Mouse (Mus musculus): Measurements from ENCODE around the gene Polk. TPM values are rescaled to one million over a fixed set of nuclear protein-coding genes. Genes with fewer than 3 reads are reported as not detected.

The Polk gene
- total RNA-seq, 1 experiment from 2014 or later = 12.2 TPM

GRCm38 (mm10) chr13:96433648-96434190, 108.7 kb downstream of the Polk start:
- no peak for ATAC-seq (replicated peaks; ENCODE audit: insufficient number of reproducible peaks, low FRiP score, low TSS enrichment, poor library complexity, severe bottlenecking)

- ATAC-seq (replicated peaks; ENCODE audit: insufficient number of reproducible peaks, low FRiP score, low TSS enrichment, poor library complexity, severe bottlenecking) = no peak
Measured at GRCm38 (mm10) chr13:96433041-96433440, 109.3 kb downstream of the Polk start.

GRCm38 (mm10) chr13:96432376-96432811, 110.0 kb downstream of the Polk start:
- ATAC-seq (replicated peaks; ENCODE audit: insufficient number of reproducible peaks, low FRiP score, low TSS enrichment, poor library complexity, severe bottlenecking) = no peak

- peak; percentile 70 for ATAC-seq (replicated peaks; ENCODE audit: insufficient number of reproducible peaks, low FRiP score, low TSS enrichment, poor library complexity, severe bottlenecking)
Measured at GRCm38 (mm10) chr13:96431595-96432156, 110.7 kb downstream of the Polk start.

Other genes with a start within 250 kb of the Polk start
- 8.9 to 26.0 TPM (median 24.2 TPM) in 3 replicates for gene Poc5, start 154.3 kb downstream of the Polk start, total RNA-seq (2017)
- 0.19 TPM in 1 of 3 replicates, not detected in the others for gene Ankdd1b, start 71.4 kb downstream of the Polk start, total RNA-seq (2017)
- not detected in 3 replicates for gene Gm17622, start 51.8 kb downstream of the Polk start, total RNA-seq (2017)
- gene Col4a3bp, start within 50 bp of the Polk start, total RNA-seq (2017) = 65.6 to 111 TPM (median 93.7 TPM) in 3 replicates
- 49.8 to 81.5 TPM (median 53.9 TPM) in 3 replicates for gene Hmgcr, start 128.4 kb upstream of the Polk start, total RNA-seq (2017)
- gene Ankrd31, start 205.7 kb upstream of the Polk start, total RNA-seq (2017) = not detected in 3 replicates